Mouse (Mus musculus): Measurements from ENCODE around the gene Mtrf1.
A peak's percentile ranks its signal among the peaks of the same experiment; 100 is the strongest.
"Not testable (repeated sequence)": the region's sequence is repeated elsewhere in the genome, so short reads cannot be mapped to it uniquely, and the experiment has no call there.

The Mtrf1 gene

GRCm38 (mm10) chr14:79445055-79445620, 47.6 kb downstream of the Mtrf1 start:
- DNase-seq (ENCODE audit: low read depth, low spot score), result no peak

GRCm38 (mm10) chr14:79451681-79452590, 54.4 kb downstream of the Mtrf1 start, which contains the start of gene Kbtbd6:
Gene Kbtbd6 (plus strand): TSS chr14:79451835.
- peak; percentile 88 for DNase-seq (ENCODE audit: low read depth, low spot score)

- not testable (repeated sequence) for DNase-seq (ENCODE audit: low read depth, low spot score)
These were observed 55.0 kb downstream of the Mtrf1 start for GRCm38 (mm10) chr14:79452591-79452934.

- DNase-seq (ENCODE audit: low read depth, low spot score), result no peak
These were observed 62.8 kb downstream of the Mtrf1 start for GRCm38 (mm10) chr14:79460401-79460800.

- no peak for DNase-seq (ENCODE audit: low read depth, low spot score)
These were observed 63.4 kb downstream of the Mtrf1 start for GRCm38 (mm10) chr14:79460988-79461387.

- DNase-seq (ENCODE audit: low read depth, low spot score), result no peak
These were observed 68.1 kb downstream of the Mtrf1 start for GRCm38 (mm10) chr14:79465623-79466022.

GRCm38 (mm10) chr14:79467621-79468020, 70.0 kb downstream of the Mtrf1 start:
- peak; percentile 43 for DNase-seq (ENCODE audit: low read depth, low spot score)

Measured in CD4-positive helper T cell, adult 2 months (primary cell).